Mouse (Mus musculus): ENCODE results near the gene Fau. TPM values are rescaled to one million over a fixed set of nuclear protein-coding genes. Genes with fewer than 3 reads are reported as not detected.

The Fau gene
- polyA plus RNA-seq, 1 experiment from 2014 or later = 781 TPM

GRCm38 (mm10) chr19:6067011-6067723, 9.5 kb downstream of the Fau start:
- H3K36me3 ChIP-seq (ENCODE audit: control insufficient read depth, insufficient read depth, low read length) = peaks cover 9% of the 10 kb centered on the region
- DNase-seq (ENCODE audit: low spot score, missing footprints) (peak; percentile 97), ATAC-seq (ENCODE audit: low FRiP score) (peak; percentile 68)
- peaks cover 22% of the 10 kb centered on the region for H3K4me1 ChIP-seq (ENCODE audit: control insufficient read depth, insufficient read depth, low read length)
- H3K4me3 ChIP-seq (ENCODE audit: low read depth, low read length) = peak overlapping the region; percentile 53
- H3K4me2 ChIP-seq = peak overlapping the region; percentile 96
- peak overlapping the region; percentile 77 for H3K9ac ChIP-seq (ENCODE audit: low read length)
- 1% methylated on average over 28 of the region's 30 CpGs for whole genome bisulfite sequencing
- H3K9me3 ChIP-seq (ENCODE audit: control insufficient read depth, low read length) = no peaks in the 10 kb centered on the region
- H3K27ac ChIP-seq (ENCODE audit: low read depth, low read length) = peak overlapping the region; percentile 72
- no peaks in the 10 kb centered on the region for H3K27me3 ChIP-seq (ENCODE audit: control insufficient read depth, insufficient read depth, low read length)

DNA sequence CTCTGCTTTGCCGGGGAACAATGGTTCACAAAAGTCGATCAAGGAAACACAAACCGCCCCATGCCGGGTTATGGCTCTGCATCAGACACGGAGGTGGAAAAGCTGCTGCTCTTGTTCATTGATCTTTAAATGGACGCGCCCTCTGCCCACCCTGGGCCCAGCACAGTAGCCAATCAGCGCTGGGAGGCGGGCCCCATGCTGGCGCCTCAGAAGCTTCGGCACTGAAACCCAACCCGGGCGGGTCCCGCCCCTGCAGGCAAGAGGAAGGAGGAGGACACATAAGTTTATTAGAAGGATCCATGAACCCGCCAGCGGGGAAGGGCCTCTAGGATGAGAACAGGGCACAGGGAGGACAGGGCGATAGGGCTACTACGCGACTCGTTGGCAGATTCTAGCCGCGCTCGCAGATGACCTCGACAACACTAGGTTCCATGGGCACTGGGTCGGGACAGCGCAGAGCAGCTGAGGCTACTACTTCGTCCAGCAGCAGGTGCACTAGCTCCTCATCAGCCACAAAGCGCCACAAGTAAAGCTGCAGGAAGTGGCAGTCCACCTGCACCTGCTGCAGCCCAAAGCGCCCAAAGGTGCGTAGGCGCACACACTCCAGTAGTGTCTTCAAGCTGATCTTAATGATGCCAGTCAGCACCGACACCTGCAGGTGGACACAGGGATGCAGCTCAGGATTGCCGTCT, 10.2 kb downstream of the Fau start, which contains the start of gene Tm7sf2:
Gene Tm7sf2 (minus strand): TSS at position 650 of the 692 bp plus-strand sequence.
- peak within 1 kb of the TSS; percentile 72 for H3K27ac ChIP-seq (ENCODE audit: low read depth, low read length)
- DNase-seq (ENCODE audit: low spot score, missing footprints) = peak; percentile 97
- H3K4me1 ChIP-seq (ENCODE audit: control insufficient read depth, insufficient read depth, low read length) = peaks cover 17% of the 10 kb centered on the region
- ATAC-seq (ENCODE audit: low FRiP score) = peak; percentile 93
- H3K4me3 ChIP-seq (ENCODE audit: low read depth, low read length) = peak within 1 kb of the TSS; percentile 53
- peak within 1 kb of the TSS; percentile 77 for H3K9ac ChIP-seq (ENCODE audit: low read length)
- no peaks in the 10 kb centered on the region for H3K9me3 ChIP-seq (ENCODE audit: control insufficient read depth, low read length)
- H3K4me2 ChIP-seq = peak within 1 kb of the TSS; percentile 96
- H3K27me3 ChIP-seq (ENCODE audit: control insufficient read depth, insufficient read depth, low read length) = no peaks in the 10 kb centered on the region
- 10% methylated on average over 33 of the region's 33 CpGs for WGBS
- H3K36me3 ChIP-seq (ENCODE audit: control insufficient read depth, insufficient read depth, low read length) = peaks cover 9% of the 10 kb centered on the region

- WGBS = 83% methylated on average over 4 of the region's 4 CpGs
- H3K36me3 ChIP-seq (ENCODE audit: control insufficient read depth, insufficient read depth, low read length) = peaks cover 9% of the 10 kb centered on the region
Observed at GRCm38 (mm10) chr19:6068951-6069350, 11.3 kb downstream of the Fau start.

GRCm38 (mm10) chr19:6069851-6070250, 12.2 kb downstream of the Fau start:
- Histone ChIP-seq H3K27ac (ENCODE audit: low read depth, low read length) (no peak overlapping the region), H3K4me1 (ENCODE audit: control insufficient read depth, insufficient read depth, low read length) (peaks cover 17% of the 10 kb centered on the region), H3K4me2 (no peak overlapping the region), H3K4me3 (ENCODE audit: low read depth, low read length) (no peak overlapping the region), H3K9me3 (ENCODE audit: control insufficient read depth, low read length) (no peaks in the 10 kb centered on the region), H3K36me3 (ENCODE audit: control insufficient read depth, insufficient read depth, low read length) (peaks cover 9% of the 10 kb centered on the region), H3K27me3 (ENCODE audit: control insufficient read depth, insufficient read depth, low read length) (no peaks in the 10 kb centered on the region), H3K9ac (ENCODE audit: low read length) (no peak overlapping the region)
- DNase-seq (ENCODE audit: low spot score, missing footprints) (no peak), ATAC-seq (ENCODE audit: low FRiP score) (no peak)
- 91% methylated on average over 10 of the region's 10 CpGs for WGBS

More at GRCm38 (mm10) chr19:6068951-6069350, 11.3 kb downstream of the Fau start:
- Histone ChIP-seq H3K27me3 (ENCODE audit: control insufficient read depth, insufficient read depth, low read length) (no peaks in the 10 kb centered on the region), H3K27ac (ENCODE audit: low read depth, low read length) (no peak overlapping the region), H3K9me3 (ENCODE audit: control insufficient read depth, low read length) (no peaks in the 10 kb centered on the region), H3K4me1 (ENCODE audit: control insufficient read depth, insufficient read depth, low read length) (peaks cover 17% of the 10 kb centered on the region), H3K4me3 (ENCODE audit: low read depth, low read length) (no peak overlapping the region), H3K9ac (ENCODE audit: low read length) (no peak overlapping the region), H3K4me2 (no peak overlapping the region)
- no peak for ATAC-seq (ENCODE audit: low FRiP score)
- peak; percentile 75 for DNase-seq (ENCODE audit: low spot score, missing footprints)

GRCm38 (mm10) chr19:6070571-6071250, 13.1 kb downstream of the Fau start:
- 92% methylated on average over 31 of the region's 31 CpGs for WGBS
- Histone ChIP-seq H3K9me3 (ENCODE audit: control insufficient read depth, low read length) (no peaks in the 10 kb centered on the region), H3K4me3 (ENCODE audit: low read depth, low read length) (no peak overlapping the region), H3K36me3 (ENCODE audit: control insufficient read depth, insufficient read depth, low read length) (peaks cover 9% of the 10 kb centered on the region), H3K27me3 (ENCODE audit: control insufficient read depth, insufficient read depth, low read length) (no peaks in the 10 kb centered on the region), H3K4me2 (no peak overlapping the region), H3K27ac (ENCODE audit: low read depth, low read length) (no peak overlapping the region), H3K9ac (ENCODE audit: low read length) (no peak overlapping the region), H3K4me1 (ENCODE audit: control insufficient read depth, insufficient read depth, low read length) (peaks cover 17% of the 10 kb centered on the region)
- DNase-seq (ENCODE audit: low spot score, missing footprints) (peak; percentile 39), ATAC-seq (ENCODE audit: low FRiP score) (no peak)

DNA sequence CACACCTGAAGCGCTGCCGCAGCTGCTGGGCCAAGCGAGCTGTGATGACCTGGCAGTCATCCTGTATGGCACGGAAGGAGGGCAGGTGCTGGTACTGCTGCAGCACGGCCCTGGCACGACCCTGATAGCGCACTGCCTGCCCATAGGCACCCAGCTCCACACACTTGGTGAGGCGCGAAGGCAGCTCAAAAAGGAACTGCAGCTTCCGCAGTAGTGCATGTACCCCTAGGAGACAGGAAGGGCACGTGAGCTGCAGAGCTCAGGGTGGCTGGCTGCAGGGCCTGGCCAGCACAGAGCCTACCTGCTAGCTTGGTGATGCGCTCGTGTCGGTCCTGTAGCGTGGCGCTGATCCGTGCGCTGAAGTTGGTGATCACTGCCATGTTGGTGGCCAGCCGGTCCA, 13.6 kb downstream of the Fau start:
- Histone ChIP-seq H3K36me3 (ENCODE audit: control insufficient read depth, insufficient read depth, low read length) (peaks cover 9% of the 10 kb centered on the region), H3K27me3 (ENCODE audit: control insufficient read depth, insufficient read depth, low read length) (no peaks in the 10 kb centered on the region), H3K9ac (ENCODE audit: low read length) (no peak overlapping the region), H3K4me3 (ENCODE audit: low read depth, low read length) (no peak overlapping the region), H3K27ac (ENCODE audit: low read depth, low read length) (no peak overlapping the region), H3K9me3 (ENCODE audit: control insufficient read depth, low read length) (no peaks in the 10 kb centered on the region), H3K4me1 (ENCODE audit: control insufficient read depth, insufficient read depth, low read length) (peaks cover 17% of the 10 kb centered on the region), H3K4me2 (no peak overlapping the region)
- ATAC-seq (ENCODE audit: low FRiP score) (no peak), DNase-seq (ENCODE audit: low spot score, missing footprints) (peak; percentile 23)
- WGBS = 95% methylated on average over 19 of the region's 19 CpGs

- peaks cover 9% of the 10 kb centered on the region for H3K36me3 ChIP-seq (ENCODE audit: control insufficient read depth, insufficient read depth, low read length)
- H3K4me2 ChIP-seq = no peak overlapping the region
- no peak overlapping the region for H3K27ac ChIP-seq (ENCODE audit: low read depth, low read length)
- DNase-seq (ENCODE audit: low spot score, missing footprints) (peak; percentile 75), ATAC-seq (ENCODE audit: low FRiP score) (no peak)
- no peaks in the 10 kb centered on the region for H3K27me3 ChIP-seq (ENCODE audit: control insufficient read depth, insufficient read depth, low read length)
- no peaks in the 10 kb centered on the region for H3K9me3 ChIP-seq (ENCODE audit: control insufficient read depth, low read length)
- H3K9ac ChIP-seq (ENCODE audit: low read length) = no peak overlapping the region
- H3K4me1 ChIP-seq (ENCODE audit: control insufficient read depth, insufficient read depth, low read length) = peaks cover 6% of the 10 kb centered on the region
- no peak overlapping the region for H3K4me3 ChIP-seq (ENCODE audit: low read depth, low read length)
- 92% methylated on average over 5 of the region's 5 CpGs for WGBS
Observed at GRCm38 (mm10) chr19:6073889-6074288, 16.2 kb downstream of the Fau start.

DNA sequence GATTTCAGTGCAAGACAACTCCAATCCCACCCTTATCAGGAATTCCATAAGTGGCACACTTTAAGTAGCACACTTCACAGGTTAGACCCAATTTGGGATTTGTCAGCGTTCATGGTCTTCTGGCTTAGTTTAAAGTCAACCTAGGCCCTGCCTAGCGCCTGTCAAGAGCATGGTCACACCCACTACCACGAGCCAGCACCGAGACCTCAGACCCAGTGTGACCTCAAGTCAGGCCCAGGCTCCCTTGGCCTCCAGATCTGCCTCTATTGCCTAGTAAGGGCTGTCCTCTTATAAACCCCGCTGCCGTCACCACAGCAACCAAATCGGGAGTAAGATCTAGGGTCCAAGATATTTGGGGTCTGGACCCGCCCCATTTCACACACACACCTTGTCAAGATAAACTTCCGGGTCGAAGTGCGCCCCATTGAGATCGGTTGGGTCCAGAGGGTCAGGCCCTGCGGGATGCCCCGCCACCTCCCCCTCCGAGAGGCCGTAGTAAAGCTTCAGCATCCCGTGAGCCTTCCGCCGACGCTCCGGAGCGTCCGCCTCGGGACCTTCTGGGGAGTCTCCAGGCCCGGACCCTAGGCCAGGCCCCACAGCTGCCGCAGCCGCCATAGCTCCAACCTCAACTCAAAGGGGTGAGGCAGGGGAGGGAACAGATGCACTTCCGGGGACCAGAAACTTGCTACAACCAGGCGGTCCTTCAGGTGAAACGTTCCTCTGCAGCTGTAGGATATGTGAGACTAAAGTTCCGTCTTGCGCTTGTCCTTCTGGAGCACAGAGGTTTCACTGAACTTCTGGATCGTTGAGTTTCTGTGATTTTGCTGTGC, 19.1 kb downstream of the Fau start, which contains the start of gene Vps51:
Gene Vps51 (minus strand): TSS at position 668 of the 830 bp plus-strand sequence.
- Histone ChIP-seq H3K27me3 (ENCODE audit: control insufficient read depth, insufficient read depth, low read length) (no peaks in the 10 kb centered on the region), H3K9me3 (ENCODE audit: control insufficient read depth, low read length) (no peaks in the 10 kb centered on the region), H3K9ac (ENCODE audit: low read length) (peak within 1 kb of the TSS; percentile 71), H3K27ac (ENCODE audit: low read depth, low read length) (peak within 1 kb of the TSS; percentile 38; the same call in 1 of the 2 replicates), H3K4me3 (ENCODE audit: low read depth, low read length) (peak within 1 kb of the TSS; percentile 52), H3K4me2 (peak within 1 kb of the TSS; percentile 89), H3K36me3 (ENCODE audit: control insufficient read depth, insufficient read depth, low read length) (peaks cover 7% of the 10 kb centered on the region), H3K4me1 (ENCODE audit: control insufficient read depth, insufficient read depth, low read length) (peaks cover 6% of the 10 kb centered on the region)
- peak; percentile 99 for DNase-seq (ENCODE audit: low spot score, missing footprints)
- peak; percentile 82 for ATAC-seq (ENCODE audit: low FRiP score)
- WGBS = 2% methylated on average over 33 of the region's 33 CpGs
